Mouse (Mus musculus) cortical plate, adult 2 months (tissue): ENCODE results near the gene Usp47. TPM values are rescaled to one million over a fixed set of nuclear protein-coding genes. Genes with fewer than 3 reads are reported as not detected.
A peak's percentile ranks its signal among the peaks of the same experiment; 100 is the strongest.

ENCODE experiments used
- H3K27ac ChIP-seq: fragments of 200-500 bp; 2 replicates; pipeline ENCODE4 v1.5.1; 2012; ENCODE audit warnings: low read length, control low read depth, inconsistent platforms; ENCODE audit not compliant: insufficient read depth
- H3K4me1 ChIP-seq: fragments of 200-500 bp; 2 replicates; pipeline ENCODE4 v1.6.1; 2011; ENCODE audit warnings: low read length; ENCODE audit not compliant: control insufficient read depth, insufficient read depth
- H3K4me3 ChIP-seq: fragments of 200-500 bp; 2 replicates; pipeline ENCODE4 v1.5.1; 2011; ENCODE audit warnings: mild to moderate bottlenecking, low read length, control low read depth; ENCODE audit not compliant: insufficient read depth
- CTCF ChIP-seq: fragments of 200-500 bp; IDR thresholded peaks from 2 replicates; pipeline ENCODE4 v1.5.1; 2011; ENCODE audit warnings: mild to moderate bottlenecking, control low read depth, low read length; ENCODE audit not compliant: insufficient read depth; ENCODE audit errors: extremely low read depth
- POLR2A ChIP-seq: fragments of 200-500 bp; IDR thresholded peaks from 2 replicates; pipeline ENCODE4 v1.6.1; 2011; ENCODE audit warnings: mild to moderate bottlenecking, low read length, control low read depth; ENCODE audit not compliant: insufficient read depth; ENCODE audit errors: extremely low read depth
- polyA plus RNA-seq: library from polyadenylated mRNA; depleted of rRNA; stranded (reverse); fragments of >200 nt; gene quantifications from 2 replicates; pipeline ENCODE4 v1.2.3, GENCODE M21; 2012; rRNA removed

Usp47 gene
- polyA plus RNA-seq, 1 experiment, result 32.8 TPM

- peaks cover 3% of the 10 kb centered on the region; the same call in 1 of the 2 replicates for H3K4me1 ChIP-seq
- H3K27ac ChIP-seq, result peak overlapping the region; percentile 8; the same call in 1 of the 2 replicates
- 0 out of 2 replicates have a peak, but pooled peaks have one; percentile 4 for TF ChIP-seq POLR2A
- TF ChIP-seq CTCF, result no peak
- H3K4me3 ChIP-seq, result peak overlapping the region; percentile 58
Observed at GRCm38 (mm10) chr7:112157584-112158315, 134.4 kb downstream of the Usp47 start.

- Histone ChIP-seq H3K27ac (peak overlapping the region; percentile 7; the same call in 1 of the 2 replicates), H3K4me3 (peak overlapping the region; percentile 58), H3K4me1 (peaks cover 3% of the 10 kb centered on the region; the same call in 1 of the 2 replicates)
- no peak for TF ChIP-seq CTCF
- TF ChIP-seq POLR2A, result 0 out of 2 replicates have a peak, but pooled peaks have one; percentile 0
Observed at GRCm38 (mm10) chr7:112158316-112158741, 135.0 kb downstream of the Usp47 start.

GRCm38 (mm10) chr7:112158942-112159341 lies 135.6 kb downstream of the Usp47 start, which contains the start of gene Dkk3:
TSS of gene Dkk3 (minus strand) at chr7:112159057.
- peak within 1 kb of the TSS; percentile 58 for H3K4me3 ChIP-seq
- peak within 1 kb of the TSS; percentile 7; the same call in 1 of the 2 replicates for H3K27ac ChIP-seq
- TF ChIP-seq POLR2A (peak; percentile 69; the same call in 1 of the 2 replicates), CTCF (no peak)
- peaks cover 2% of the 10 kb centered on the region; the same call in 1 of the 2 replicates for H3K4me1 ChIP-seq

- Histone ChIP-seq H3K4me3 (no peak overlapping the region), H3K27ac (no peak overlapping the region), H3K4me1 (peaks cover 3% of the 10 kb centered on the region; the same call in 1 of the 2 replicates)
- TF ChIP-seq POLR2A (no peak), CTCF (0 out of 2 replicates have a peak, but pooled peaks have one; percentile 14)
Observed at GRCm38 (mm10) chr7:112159835-112160234, 136.5 kb downstream of the Usp47 start.

Other genes starting within 250 kb of the Usp47 start
- gene Galnt18, start 243.5 kb upstream of the Usp47 start, polyA plus RNA-seq, result 27.9 and 31.7 TPM in 2 replicates
- gene Dkk3, start 135.6 kb downstream of the Usp47 start, polyA plus RNA-seq, result 144 and 166 TPM in 2 replicates
- 371 and 405 TPM in 2 replicates for gene Mical2, start 202.4 kb downstream of the Usp47 start, polyA plus RNA-seq